Mouse (Mus musculus) bone marrow, adult 2 months (tissue): ENCODE measurements around the gene Tent4a. TPM values are rescaled to one million over a fixed set of nuclear protein-coding genes. Genes with fewer than 3 reads are reported as not detected.

Experiments
- H3K27ac ChIP-seq: fragments of 200-500 bp; 2 replicates; pipeline ENCODE4 v1.5.1; 2012; ENCODE audit warnings: low read depth, mild to moderate bottlenecking, control low read depth, inconsistent platforms, low read length; ENCODE audit not compliant: control insufficient read depth, poor library complexity, insufficient read depth
- H3K4me1 ChIP-seq: fragments of 200-500 bp; 2 replicates; pipeline ENCODE4 v1.6.1; 2011; ENCODE audit warnings: low read length; ENCODE audit not compliant: control insufficient read depth, insufficient read depth
- H3K4me3 ChIP-seq: fragments of 200-500 bp; replicated peaks from 2 replicates; pipeline ENCODE3; 2011; ENCODE audit warnings: mild to moderate bottlenecking, low read depth, low read length, control low read depth; ENCODE audit not compliant: control insufficient read depth
- CTCF ChIP-seq: fragments of 200-500 bp; IDR thresholded peaks from 2 replicates; pipeline ENCODE4 v1.5.1; 2011; ENCODE audit warnings: low read length, control low read depth; ENCODE audit not compliant: control insufficient read depth, insufficient read depth
- POLR2A ChIP-seq: fragments of 200-500 bp; IDR thresholded peaks from 2 replicates; pipeline ENCODE4 v1.6.1; 2011; ENCODE audit warnings: low read depth, mild to moderate bottlenecking, control low read depth, low read length, borderline replicate concordance; ENCODE audit not compliant: control insufficient read depth
- WGBS: fragments of 180-500 bp; shearing (Covaris S2); methylation state at CpG from one replicate; pipeline ENCODE4 v1.1.7; 2018; 5-methylcytosine and 5-hydroxymethylcytosine counted together
- polyA plus RNA-seq: library from polyadenylated mRNA; stranded (reverse); fragments of >200 nt; gene quantifications from 2 replicates; pipeline ENCODE4 v1.2.4, GENCODE M21; 2011; ENCODE audit warnings: low replicate concordance; ENCODE audit not compliant: missing spikeins, insufficient read depth, insufficient read length

The Tent4a gene
- polyA plus RNA-seq, 1 experiment: 7.6 TPM

DNA sequence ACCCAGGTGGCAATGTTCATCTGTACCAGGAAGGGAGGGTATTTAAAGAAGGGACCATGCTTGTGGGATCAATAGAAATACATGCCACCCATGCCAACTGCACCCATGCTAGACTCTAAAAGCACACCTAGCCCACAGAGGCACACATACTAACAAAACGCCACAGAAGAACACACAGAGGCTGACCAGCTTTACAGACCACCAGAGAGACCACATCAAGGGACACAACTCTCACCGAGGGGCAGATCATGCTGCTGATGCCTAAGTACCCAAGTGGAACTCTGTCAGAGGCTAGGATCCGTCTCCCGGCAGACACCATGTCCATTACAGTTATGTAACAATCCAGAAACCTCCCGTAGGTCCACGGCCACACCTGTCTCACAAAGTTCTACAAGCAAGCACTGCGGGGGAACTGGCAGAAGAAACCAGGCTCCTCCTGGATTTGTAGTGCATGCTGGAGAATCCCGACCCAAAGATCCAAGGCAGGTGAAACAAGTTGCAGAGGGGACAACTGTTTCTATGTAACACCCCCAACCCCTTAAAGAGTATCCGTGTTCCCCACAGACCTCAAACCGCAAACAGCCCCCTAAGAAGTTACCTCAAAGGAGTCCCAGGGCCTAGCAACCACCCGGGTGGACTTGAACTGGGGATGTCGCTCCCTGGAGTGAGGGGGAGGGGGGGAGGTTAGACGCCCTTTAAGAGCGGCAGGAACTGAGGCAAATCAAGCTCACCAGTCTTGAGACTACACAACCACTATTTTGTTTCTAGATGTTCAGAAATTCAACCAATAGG lies 2.1 kb downstream of the Tent4a start:
- peak overlapping the region; percentile 94 for H3K4me3 ChIP-seq
- H3K4me1 ChIP-seq: peaks cover 3% of the 10 kb centered on the region
- TF ChIP-seq POLR2A (no peak), CTCF (no peak)
- H3K27ac ChIP-seq: no peak overlapping the region
- WGBS: 48% methylated on average over 14 of the region's 14 CpGs

- Histone ChIP-seq H3K4me3 (peak overlapping the region; percentile 29), H3K4me1 (peaks cover 4% of the 10 kb centered on the region), H3K27ac (no peak overlapping the region)
- 60% methylated on average over 6 of the region's 6 CpGs for WGBS
- TF ChIP-seq CTCF (no peak), POLR2A (no peak)
These were observed 3.0 kb downstream of the Tent4a start for GRCm38 (mm10) chr13:69531431-69531830.

GRCm38 (mm10) chr13:69530951-69531350 lies 3.5 kb downstream of the Tent4a start:
- TF ChIP-seq POLR2A: no peak
- TF ChIP-seq CTCF: no peak
- Histone ChIP-seq H3K4me3 (no peak overlapping the region), H3K27ac (no peak overlapping the region), H3K4me1 (peaks cover 4% of the 10 kb centered on the region)
- 92% methylated on average over 6 of the region's 6 CpGs for WGBS

GRCm38 (mm10) chr13:69530156-69530555 lies 4.3 kb downstream of the Tent4a start:
- TF ChIP-seq CTCF (no peak), POLR2A (no peak)
- WGBS: 88% methylated on average over 3 of the region's 3 CpGs
- Histone ChIP-seq H3K4me3 (no peak overlapping the region), H3K27ac (no peak overlapping the region), H3K4me1 (peaks cover 4% of the 10 kb centered on the region)

DNA sequence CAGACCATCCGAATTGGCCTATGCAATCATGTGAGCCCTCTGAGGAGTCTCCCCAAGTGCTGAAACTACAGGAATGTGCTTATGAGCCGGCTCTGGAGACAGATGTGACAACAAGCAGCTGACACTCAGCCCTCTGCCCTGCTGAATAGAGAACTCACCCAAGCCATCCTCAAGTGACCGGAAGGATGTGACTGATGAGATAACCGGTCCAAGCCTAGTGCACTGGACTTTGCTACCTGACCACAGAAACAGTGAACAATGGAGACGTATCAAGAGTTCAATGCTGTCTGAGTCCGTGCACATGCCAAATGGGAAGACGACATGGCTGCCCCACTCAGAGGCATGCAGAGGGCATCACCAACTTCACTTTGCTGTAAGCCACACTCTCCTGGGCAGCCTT lies 5.9 kb downstream of the Tent4a start:
- no peak for TF ChIP-seq CTCF
- no peak for TF ChIP-seq POLR2A
- no peak overlapping the region for H3K27ac ChIP-seq
- H3K4me3 ChIP-seq: no peak overlapping the region
- 85% methylated on average over 7 of the region's 7 CpGs for WGBS
- peaks cover 4% of the 10 kb centered on the region for H3K4me1 ChIP-seq

- H3K27ac ChIP-seq: no peak overlapping the region
- peaks cover 1% of the 10 kb centered on the region; the same call in 1 of the 2 replicates for H3K4me1 ChIP-seq
- TF ChIP-seq CTCF (no peak), POLR2A (no peak)
- H3K4me3 ChIP-seq: no peak overlapping the region
- 75% methylated on average over 4 of the region's 4 CpGs for WGBS
These were observed 8.6 kb downstream of the Tent4a start for GRCm38 (mm10) chr13:69525867-69526266.

- 94% methylated on average over 2 of the region's 2 CpGs for WGBS
- peaks cover 1% of the 10 kb centered on the region; the same call in 1 of the 2 replicates for H3K4me1 ChIP-seq
These were observed 10.3 kb downstream of the Tent4a start for GRCm38 (mm10) chr13:69524158-69524530.

DNA sequence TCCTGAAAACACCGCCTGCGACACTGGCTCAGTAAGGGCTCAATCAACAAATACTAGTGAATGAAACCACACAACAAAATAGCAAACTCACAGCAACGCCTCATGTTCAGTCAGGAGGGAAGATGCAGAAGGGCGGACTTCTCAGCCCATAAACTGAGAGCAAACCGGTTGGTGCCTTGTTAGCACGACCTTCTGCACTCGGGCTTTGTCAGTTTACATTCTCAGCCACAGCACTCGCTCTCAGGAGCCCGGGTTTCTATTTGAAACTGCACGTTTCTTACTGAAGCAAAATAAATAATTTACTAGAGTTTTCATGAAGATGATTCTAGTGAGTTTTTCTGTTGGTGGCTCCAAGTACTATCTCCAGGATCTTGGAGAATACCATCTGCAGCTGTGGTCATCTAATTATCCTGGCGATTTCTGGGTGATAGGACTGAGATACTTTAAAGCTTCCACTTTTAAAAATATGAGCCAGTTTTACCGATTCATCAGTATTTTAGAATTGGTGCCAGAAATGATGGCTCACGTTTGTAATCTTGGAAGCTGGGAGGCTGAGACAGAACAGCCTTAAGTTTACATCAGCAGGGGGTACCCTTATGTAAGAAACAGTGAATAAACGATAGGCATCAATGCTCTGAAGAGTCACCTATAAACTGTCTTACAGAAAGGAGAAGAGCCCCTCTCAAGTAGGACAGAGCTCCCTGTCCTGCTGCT lies 10.8 kb downstream of the Tent4a start:
- TF ChIP-seq POLR2A (no peak), CTCF (no peak)
- no peak overlapping the region for H3K27ac ChIP-seq
- peaks cover 1% of the 10 kb centered on the region; the same call in 1 of the 2 replicates for H3K4me1 ChIP-seq
- WGBS: 83% methylated on average over 14 of the region's 14 CpGs
- H3K4me3 ChIP-seq: no peak overlapping the region

More at GRCm38 (mm10) chr13:69524158-69524530, 10.3 kb downstream of the Tent4a start:
- TF ChIP-seq POLR2A (no peak), CTCF (no peak)
- Histone ChIP-seq H3K27ac (no peak overlapping the region), H3K4me3 (no peak overlapping the region)
